In the genomic region with DNA sequence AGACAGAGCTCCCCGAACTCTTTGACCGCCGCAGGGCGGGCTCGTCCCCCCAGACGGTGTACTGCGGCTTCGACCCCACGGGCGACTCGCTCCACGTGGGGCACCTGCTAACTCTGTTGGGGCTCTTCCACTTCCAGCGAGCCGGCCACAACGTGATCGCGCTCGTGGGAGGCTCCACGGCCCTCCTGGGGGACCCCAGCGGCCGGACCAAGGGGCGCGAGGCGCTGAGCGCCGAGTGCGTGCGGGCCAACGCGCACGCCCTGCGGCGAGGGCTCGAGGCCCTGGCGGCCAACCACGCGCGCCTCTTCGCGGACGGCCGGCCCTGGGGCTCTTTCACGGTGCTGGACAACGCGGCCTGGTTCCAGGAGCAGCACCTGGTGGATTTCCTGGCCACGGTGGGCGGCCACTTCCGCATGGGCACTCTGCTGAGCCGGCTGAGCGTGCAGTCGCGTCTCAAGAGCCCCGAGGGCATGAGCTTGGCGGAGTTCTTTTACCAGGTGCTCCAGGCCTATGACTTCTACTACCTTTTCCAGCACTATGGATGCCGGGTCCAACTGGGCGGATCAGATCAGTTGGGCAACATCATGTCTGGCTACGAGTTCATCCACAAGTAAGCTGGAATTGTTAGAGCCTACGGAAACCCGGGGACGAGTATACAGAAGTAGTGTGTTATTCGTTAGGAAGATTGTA, we compare ENCODE assay signal across 8 mouse cellular contexts. TPM values are rescaled to one million over a fixed set of nuclear protein-coding genes. Genes with fewer than 3 reads are reported as not detected.
DNase-seq lines count a peak whose midpoint lies in the region; ATAC-seq and TF ChIP-seq lines count a peak whose summit lies in the region.

No protein-coding gene starts in this region.

- DNase-seq in B cell, adult 2 months = peak; percentile 58 to 60
- DNase-seq in adrenal gland, adult (ENCODE audit: inconsistent age in 2 of 2, low spot score in 1 of 2) = peak; percentile 59 to 87
- peak; percentile 66 for DNase-seq in embryo, embryonic 10 days (ENCODE audit: low spot score)
- peak; percentile 21 to 47 for DNase-seq in gastrocnemius, postnatal 4 days (ENCODE audit: low spot score in 2 of 2)
- DNase-seq in kidney, adult 11 months = peak; percentile 45
- no peak for DNase-seq in liver, embryonic 11.5 days (ENCODE audit: low spot score)

- H3ac ChIP-seq in myocyte (ENCODE audit: control insufficient read depth, insufficient read length) = peak overlapping the region; percentile 60

- H3K36me3 ChIP-seq in liver, embryonic 11.5 days (ENCODE audit: control insufficient read depth, insufficient read depth, low read length) = peaks cover 9% of the 10 kb centered on the region; the same call in 1 of the 2 replicates
- H3K36me3 ChIP-seq in myocyte (ENCODE audit: control insufficient read depth, insufficient read depth) = peaks cover 19% of the 10 kb centered on the region
- 0 out of 2 replicates have a peak, but pooled peaks cover 4% of the 10 kb centered on the region for H3K36me3 ChIP-seq in stomach, embryonic 15.5 days

- TF ChIP-seq POLR2A in myocyte (IDR thresholded peaks at IDR 0.05; ENCODE audit: insufficient read length, low read depth) = peak; percentile 20

- peaks cover 6% of the 10 kb centered on the region; the same call in 1 of the 2 replicates for H3K4me1 ChIP-seq in liver, embryonic 11.5 days (replicated peaks; ENCODE audit: control insufficient read depth, insufficient read depth, low read length)
- H3K4me1 ChIP-seq in stomach, embryonic 15.5 days = no peaks in the 10 kb centered on the region

- ATAC-seq in liver, embryonic 11.5 days (replicated peaks; ENCODE audit: low FRiP score) = peak; percentile 62
- ATAC-seq in stomach, embryonic 15.5 days (ENCODE audit: insufficient read depth, low FRiP score, low read depth) = peak; percentile 61

- no peaks in the 10 kb centered on the region for H3K27me3 ChIP-seq in liver, embryonic 11.5 days (replicated peaks; ENCODE audit: control insufficient read depth, insufficient read depth, low read length)
- no peaks in the 10 kb centered on the region for H3K27me3 ChIP-seq in myocyte (ENCODE audit: control insufficient read depth, insufficient read depth, insufficient read length)
- H3K27me3 ChIP-seq in stomach, embryonic 15.5 days (replicated peaks) = no peaks in the 10 kb centered on the region

- peak overlapping the region; percentile 82 for H3K4me2 ChIP-seq in liver, embryonic 11.5 days
- H3K4me2 ChIP-seq in myocyte (ENCODE audit: low read depth) = peak overlapping the region; percentile 90
- H3K4me2 ChIP-seq in stomach, embryonic 15.5 days = peak overlapping the region; percentile 65

- WGBS in liver, embryonic 11.5 days = under 1% methylated on average over 61 of the region's 61 CpGs
- under 1% methylated on average over 61 of the region's 61 CpGs for WGBS in stomach, embryonic 15.5 days

- peak overlapping the region; percentile 96 for H3K9ac ChIP-seq in liver, embryonic 11.5 days (ENCODE audit: low read depth, low read length)
- peak overlapping the region; percentile 80 for H3K9ac ChIP-seq in stomach, embryonic 15.5 days

- no peaks in the 10 kb centered on the region for H3K9me3 ChIP-seq in liver, embryonic 11.5 days (ENCODE audit: control insufficient read depth, low read length)
- H3K9me3 ChIP-seq in stomach, embryonic 15.5 days = no peaks in the 10 kb centered on the region

- peak overlapping the region; percentile 90 for H3K27ac ChIP-seq in liver, embryonic 11.5 days (ENCODE audit: low read depth, low read length)
- peak overlapping the region; percentile 96 for H3K27ac ChIP-seq in stomach, embryonic 15.5 days

- peak overlapping the region; percentile 89 for H3K4me3 ChIP-seq in liver, embryonic 11.5 days (ENCODE audit: low read depth, low read length)
- peak overlapping the region; percentile 70 for H3K4me3 ChIP-seq in myocyte
- H3K4me3 ChIP-seq in stomach, embryonic 15.5 days (replicated peaks) = peak overlapping the region; percentile 93

- peaks cover 20% of the 10 kb centered on the region for H3K79me2 ChIP-seq in myocyte (ENCODE audit: control insufficient read depth, insufficient read depth)

TF ChIP-seq in myocyte, 11 proteins besides CTCF, POLR2A, EP300 and RAD21:
- TF ChIP-seq USF1 (IDR thresholded peaks at IDR 0.05; ENCODE audit: low read depth) = no peak
- TF ChIP-seq MYOG (IDR thresholded peaks at IDR 0.05; ENCODE audit: control insufficient read depth in 1 of 3, insufficient read depth in 1 of 3, insufficient read length in 2 of 3, low read depth in 2 of 3) = no peak
- TF ChIP-seq REST (IDR thresholded peaks at IDR 0.05; ENCODE audit: insufficient read depth, insufficient read length) = no peak
- no peak for TF ChIP-seq MAX (IDR thresholded peaks at IDR 0.05; ENCODE audit: low read depth)
- no peak for TF ChIP-seq E2F4 (IDR thresholded peaks at IDR 0.05; ENCODE audit: insufficient read depth)
- TF ChIP-seq TCF3 (IDR thresholded peaks at IDR 0.05; ENCODE audit: insufficient read length, low read depth) = no peak
- no peak for TF ChIP-seq TCF12 (IDR thresholded peaks at IDR 0.05; ENCODE audit: insufficient read depth, poor library complexity, severe bottlenecking)
- TF ChIP-seq CEBPB (IDR thresholded peaks at IDR 0.05; ENCODE audit: insufficient read depth, poor library complexity, severe bottlenecking) = no peak
- no peak for TF ChIP-seq POLR2AphosphoS2 (IDR thresholded peaks at IDR 0.05; ENCODE audit: insufficient read length, low read depth)
- TF ChIP-seq SRF (IDR thresholded peaks at IDR 0.05; ENCODE audit: control insufficient read depth, insufficient read length, low read depth) = no peak
- TF ChIP-seq MYOD1 (IDR thresholded peaks at IDR 0.05; ENCODE audit: control insufficient read depth in 1 of 3, insufficient read length in 2 of 3, low read depth in 2 of 3) = no peak

RNA-seq across cellular contexts. Expression of a gene that starts 0.5 kb away (rescaled TPM):
- 10 to 100 TPM; 17.1 to 19.5 TPM for total RNA-seq in gastrocnemius, postnatal 4 days (2021)
- polyA plus RNA-seq in liver, embryonic 11.5 days (2014; fragmentation: Nextera tagmentation; extraction: Ambion mirVana) = 62.9 and 67.1 TPM in 2 replicates
- polyA plus RNA-seq in myocyte (2012; fragmentation: generic; extraction: Trizol) = 18.5 TPM
- 42.0 and 46.6 TPM in 2 replicates for polyA plus RNA-seq in stomach, embryonic 15.5 days (2015; fragmentation: Nextera tagmentation; extraction: Ambion mirVana)

RNA-seq across cellular contexts. Expression of a gene that starts 55.5 kb away (rescaled TPM):
- 10 to 100 TPM; 77.2 to 90.8 TPM for total RNA-seq in gastrocnemius, postnatal 4 days (2021)
- polyA plus RNA-seq in liver, embryonic 11.5 days (2014; fragmentation: Nextera tagmentation; extraction: Ambion mirVana) = 52.9 and 55.1 TPM in 2 replicates
- 19.2 TPM for polyA plus RNA-seq in myocyte (2012; fragmentation: generic; extraction: Trizol)
- 58.3 and 59.7 TPM in 2 replicates for polyA plus RNA-seq in stomach, embryonic 15.5 days (2015; fragmentation: Nextera tagmentation; extraction: Ambion mirVana)
